In the genomic region with DNA sequence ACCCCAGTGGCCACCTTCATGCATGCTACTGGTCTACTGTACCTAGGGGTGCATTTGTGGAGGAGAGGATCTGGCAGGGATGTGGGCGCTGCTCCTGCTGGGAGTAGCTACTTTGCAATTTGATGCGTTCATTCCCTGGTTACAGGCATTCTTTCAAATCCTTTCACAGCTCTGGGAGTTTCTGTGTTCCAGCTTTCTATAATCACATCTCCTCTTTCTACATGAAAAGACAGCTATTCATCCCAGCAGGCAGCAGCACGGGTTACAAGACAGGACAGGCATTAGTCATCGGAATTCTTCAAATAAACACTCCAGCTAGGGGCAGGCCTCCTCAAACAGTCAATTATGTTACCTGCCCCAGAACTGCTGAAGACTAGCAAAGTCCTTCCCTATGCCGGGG, we compare ENCODE assay signal across 13 mouse cellular contexts. TPM values are rescaled to one million over a fixed set of nuclear protein-coding genes. Genes with fewer than 3 reads are reported as not detected.
DNase-seq lines count a peak whose midpoint lies in the region; ATAC-seq and TF ChIP-seq lines count a peak whose summit lies in the region.
"Had no signal": no experiment of that assay in that cellular context is flagged by ENCODE, and none has a peak within 500 bp of the region (broad histone marks: within the 10 kb centered on the region; RNA-seq: fewer than 3 reads in every experiment).

No protein-coding gene starts in this region.

- no peak overlapping the region for H3K4me2 ChIP-seq in heart, embryonic 13.5 days
- no peak overlapping the region for H3K4me2 ChIP-seq in limb, embryonic 12.5 days
- no peak overlapping the region for H3K4me2 ChIP-seq in limb, embryonic 15.5 days
- H3K4me2 ChIP-seq: intestine, embryonic 15.5 days had no signal

- no peaks in the 10 kb centered on the region for H3K9me3 ChIP-seq in heart, embryonic 13.5 days
- H3K9me3 ChIP-seq in limb, embryonic 12.5 days, result no peaks in the 10 kb centered on the region
- H3K9me3 ChIP-seq in limb, embryonic 10.5 days (replicated peaks), result no peaks in the 10 kb centered on the region
- no peaks in the 10 kb centered on the region for H3K9me3 ChIP-seq in limb, embryonic 15.5 days
- H3K9me3 ChIP-seq: intestine, embryonic 15.5 days had no signal

- H3K9ac ChIP-seq in heart, embryonic 13.5 days, result 0 out of 2 replicates have a peak overlapping the region, but pooled peaks have one; percentile 14
- no peak overlapping the region for H3K9ac ChIP-seq in limb, embryonic 12.5 days (replicated peaks)
- H3K9ac ChIP-seq in limb, embryonic 15.5 days, result no peak overlapping the region
- H3K9ac ChIP-seq: intestine, embryonic 15.5 days; liver, embryonic 14.5 days had no signal

- no peak for ATAC-seq in heart, embryonic 13.5 days (ENCODE audit: extremely low read depth, insufficient number of reproducible peaks, low FRiP score, low TSS enrichment)
- no peak for ATAC-seq in limb, embryonic 12.5 days (ENCODE audit: insufficient number of reproducible peaks, insufficient read depth, low FRiP score, low TSS enrichment, low read depth)
- ATAC-seq in Patski, result peak; percentile 92
- no peak for ATAC-seq in limb, embryonic 15.5 days (ENCODE audit: insufficient number of reproducible peaks, low FRiP score, low TSS enrichment, low read depth)
- ATAC-seq: intestine, embryonic 15.5 days had no signal

- no peak for DNase-seq in heart, adult 11 months
- DNase-seq in limb, embryonic 10.5 days (ENCODE audit: low spot score), result no peak
- DNase-seq in Patski (ENCODE audit: low read depth, low spot score), result peak; percentile 66
- no peak for DNase-seq in thymus, postnatal 10 days (ENCODE audit: low spot score in 2 of 2)
- DNase-seq in kidney, postnatal 4 days, result no peak
- DNase-seq: adrenal gland, postnatal 25 days; gastrocnemius, postnatal 25 days; thymus, postnatal 4 days had no signal

- H3K36me3 ChIP-seq in heart, embryonic 13.5 days, result peaks cover 56% of the 10 kb centered on the region
- peaks cover 51% of the 10 kb centered on the region for H3K36me3 ChIP-seq in limb, embryonic 12.5 days
- peaks cover 80% of the 10 kb centered on the region for H3K36me3 ChIP-seq in limb, embryonic 10.5 days
- H3K36me3 ChIP-seq in limb, embryonic 15.5 days, result peaks cover 27% of the 10 kb centered on the region

- peaks cover 46% of the 10 kb centered on the region for H3K4me1 ChIP-seq in heart, embryonic 13.5 days
- H3K4me1 ChIP-seq in limb, embryonic 12.5 days (replicated peaks), result peaks cover 6% of the 10 kb centered on the region; the same call in 1 of the 2 replicates
- peaks cover 3% of the 10 kb centered on the region for H3K4me1 ChIP-seq in limb, embryonic 10.5 days
- H3K4me1 ChIP-seq in limb, embryonic 15.5 days, result peaks cover 21% of the 10 kb centered on the region

- no peak overlapping the region for H3K4me3 ChIP-seq in heart, embryonic 13.5 days
- H3K4me3 ChIP-seq in limb, embryonic 12.5 days (replicated peaks), result no peak overlapping the region
- H3K4me3 ChIP-seq in limb, embryonic 10.5 days, result no peak overlapping the region
- H3K4me3 ChIP-seq in limb, embryonic 15.5 days, result no peak overlapping the region
- H3K4me3 ChIP-seq: intestine, embryonic 15.5 days had no signal

- POLR2A ChIA-PET in Patski (lab: Charles Lee), result no interaction called here

- CTCF ChIA-PET in Patski (lab: Charles Lee), result interaction anchor here (0.8 to 2.0 kb wide), 5 partner anchors 9 to 29 kb away, joined by 3 to 5 read pairs (median 4); no protein-coding TSS in a partner anchor

- in situ Hi-C loops in Patski (cut with MboI; ENCODE audit: low pct_unique_long_range_greater_than_20kb), result no loop called here

- TF ChIP-seq CTCF in Patski (IDR thresholded peaks at IDR 0.05), result no peak

- no peaks in the 10 kb centered on the region for H3K27me3 ChIP-seq in heart, embryonic 13.5 days (replicated peaks)
- H3K27me3 ChIP-seq in limb, embryonic 12.5 days, result no peaks in the 10 kb centered on the region
- H3K27me3 ChIP-seq in limb, embryonic 10.5 days (ENCODE audit: low read depth, poor library complexity, severe bottlenecking), result no peaks in the 10 kb centered on the region
- no peaks in the 10 kb centered on the region for H3K27me3 ChIP-seq in Patski
- H3K27me3 ChIP-seq in limb, embryonic 15.5 days, result no peaks in the 10 kb centered on the region
- H3K27me3 ChIP-seq: intestine, embryonic 15.5 days had no signal

- 52% methylated on average over 5 of the region's 5 CpGs for WGBS in heart, embryonic 13.5 days
- WGBS in limb, embryonic 12.5 days, result 63% methylated on average over 5 of the region's 5 CpGs
- 75% methylated on average over 5 of the region's 5 CpGs for WGBS in limb, embryonic 10.5 days
- 44% methylated on average over 5 of the region's 5 CpGs for WGBS in limb, embryonic 15.5 days

- no peak overlapping the region for H3K27ac ChIP-seq in heart, embryonic 13.5 days (replicated peaks)
- H3K27ac ChIP-seq in limb, embryonic 12.5 days, result peak overlapping the region; percentile 20; the same call in 1 of the 2 replicates
- no peak overlapping the region for H3K27ac ChIP-seq in limb, embryonic 10.5 days
- H3K27ac ChIP-seq in limb, embryonic 15.5 days, result peak overlapping the region; percentile 64
- H3K27ac ChIP-seq: intestine, embryonic 15.5 days; liver, embryonic 14.5 days had no signal

RNA-seq across cellular contexts. Expression of a gene that starts 6.3 kb away (rescaled TPM):
- 73.9 and 74.2 TPM in 2 replicates for polyA plus RNA-seq in heart, embryonic 13.5 days (2015; fragmentation: Nextera tagmentation; extraction: Ambion mirVana)
- 173 and 176 TPM in 2 replicates for polyA plus RNA-seq in limb, embryonic 12.5 days (2016; fragmentation: Nextera tagmentation; extraction: Ambion mirVana)
- 183 and 193 TPM in 2 replicates for polyA plus RNA-seq in limb, embryonic 10.5 days (2016; fragmentation: Nextera tagmentation; extraction: Ambion mirVana)
- polyA plus RNA-seq in Patski (2021), result 97.2 TPM
- polyA plus RNA-seq in limb, embryonic 15.5 days (2015; fragmentation: Nextera tagmentation; extraction: Ambion mirVana), result 134 and 137 TPM in 2 replicates

RNA-seq across cellular contexts. Expression of a gene that starts 20.3 kb away (rescaled TPM):
- 41.1 and 45.9 TPM in 2 replicates for polyA plus RNA-seq in heart, embryonic 13.5 days (2015; fragmentation: Nextera tagmentation; extraction: Ambion mirVana)
- 50.4 and 57.7 TPM in 2 replicates for polyA plus RNA-seq in limb, embryonic 12.5 days (2016; fragmentation: Nextera tagmentation; extraction: Ambion mirVana)
- 66.9 and 76.5 TPM in 2 replicates for polyA plus RNA-seq in limb, embryonic 10.5 days (2016; fragmentation: Nextera tagmentation; extraction: Ambion mirVana)
- 90.6 TPM for polyA plus RNA-seq in Patski (2021)
- 66.9 and 67.3 TPM in 2 replicates for polyA plus RNA-seq in limb, embryonic 15.5 days (2015; fragmentation: Nextera tagmentation; extraction: Ambion mirVana)

RNA-seq across cellular contexts. Expression of a gene that starts 29.5 kb away (rescaled TPM):
- polyA plus RNA-seq in heart, embryonic 13.5 days (2015; fragmentation: Nextera tagmentation; extraction: Ambion mirVana), result 127 and 137 TPM in 2 replicates
- polyA plus RNA-seq in limb, embryonic 12.5 days (2016; fragmentation: Nextera tagmentation; extraction: Ambion mirVana), result 85.8 and 113 TPM in 2 replicates
- polyA plus RNA-seq in limb, embryonic 10.5 days (2016; fragmentation: Nextera tagmentation; extraction: Ambion mirVana), result 163 and 174 TPM in 2 replicates
- 466 TPM for polyA plus RNA-seq in Patski (2021)
- 152 and 185 TPM in 2 replicates for polyA plus RNA-seq in limb, embryonic 15.5 days (2015; fragmentation: Nextera tagmentation; extraction: Ambion mirVana)

RNA-seq across cellular contexts. Expression of a gene that starts 53.6 kb away (rescaled TPM):
- polyA plus RNA-seq in heart, embryonic 13.5 days (2015; fragmentation: Nextera tagmentation; extraction: Ambion mirVana), result 61.0 and 62.8 TPM in 2 replicates
- polyA plus RNA-seq in limb, embryonic 12.5 days (2016; fragmentation: Nextera tagmentation; extraction: Ambion mirVana), result 56.3 and 61.3 TPM in 2 replicates
- polyA plus RNA-seq in limb, embryonic 10.5 days (2016; fragmentation: Nextera tagmentation; extraction: Ambion mirVana), result 42.8 and 49.1 TPM in 2 replicates
- 75.3 TPM for polyA plus RNA-seq in Patski (2021)
- 66.0 and 68.8 TPM in 2 replicates for polyA plus RNA-seq in limb, embryonic 15.5 days (2015; fragmentation: Nextera tagmentation; extraction: Ambion mirVana)

Comparison
In these comparisons a context has a peak if more than half of its experiments do, and no peak if none do; other contexts are left out.
1. H3K27ac ChIP-seq: peak in limb, embryonic 12.5 days (single experiment) and limb, embryonic 15.5 days (single experiment); none in heart, embryonic 13.5 days (single experiment) and limb, embryonic 10.5 days (single experiment).